Mouse (Mus musculus) c-Kit-negative CD71-positive TER-119-positive erythroid progenitor cells, embryonic 14.5 days (primary cell): Measurements from ENCODE around the gene Myg1.

Source experiments
- DNase-seq: peaks from one replicate; pipeline ENCODE4 v3.0.0-alpha.2; 2013; ENCODE audit warnings: low read depth, low spot score

The Myg1 gene

GRCm38 (mm10) chr15:102383671-102384070 is 52.2 kb downstream of the Myg1 start:
- DNase-seq = no peak

- DNase-seq = no peak
These were observed 55.1 kb downstream of the Myg1 start for GRCm38 (mm10) chr15:102386640-102387039.
